Mouse (Mus musculus): ENCODE measurements around the gene Usp43. TPM values are rescaled to one million over a fixed set of nuclear protein-coding genes. Genes with fewer than 3 reads are reported as not detected.

Gene Usp43
- not detected for polyA plus RNA-seq (2014; fragmentation: Illumina TruSeq; extraction: RNeasy Lipid Tissue Mini Kit (QIAGEN cat#74804); ENCODE audit: low read depth, low replicate concordance)

DNA sequence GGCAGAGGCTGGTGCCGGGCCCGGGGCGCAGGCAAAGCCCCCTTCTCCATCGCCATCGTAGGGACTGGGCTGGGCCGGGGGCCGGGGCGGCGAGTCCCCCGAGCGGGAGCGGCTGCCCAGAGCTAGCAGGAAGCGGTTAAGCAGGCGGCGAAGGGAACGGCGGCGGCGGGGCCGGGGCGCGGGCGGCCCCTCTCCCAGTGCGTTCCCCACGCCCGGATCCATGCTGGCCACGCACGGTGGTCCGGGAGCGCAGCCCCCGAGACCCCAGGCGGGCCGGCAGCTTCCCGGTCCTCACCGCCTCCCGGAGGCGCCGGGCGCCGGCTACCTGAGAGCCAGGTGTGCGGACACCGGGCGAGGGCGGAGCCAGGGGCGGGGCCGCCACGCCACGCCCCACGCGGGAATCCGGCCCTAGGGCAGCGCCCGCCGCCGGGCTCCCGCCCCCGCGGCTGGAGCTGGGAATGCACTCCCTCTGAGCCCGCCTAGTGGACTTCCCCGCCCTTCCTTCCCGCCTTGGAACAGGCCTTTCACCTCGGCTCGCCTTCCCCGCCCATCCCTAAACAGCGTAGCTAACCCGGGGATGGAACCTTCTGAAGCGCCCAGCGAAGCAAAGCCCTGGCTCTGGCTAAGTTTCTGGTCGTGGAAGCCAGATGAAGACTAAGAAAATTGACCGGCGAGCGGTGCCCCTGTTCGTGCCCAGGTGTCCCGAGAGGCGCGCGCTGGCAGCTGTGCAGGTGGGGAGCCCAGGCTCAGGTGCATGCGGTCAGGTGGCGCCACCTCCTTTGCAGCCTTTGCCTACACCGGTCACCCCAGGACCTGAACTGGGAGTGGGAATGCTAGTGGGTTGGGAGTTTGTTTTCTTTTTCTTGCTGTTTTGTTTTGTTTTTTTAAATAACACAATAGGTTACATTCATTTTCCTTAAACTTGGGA lies at the start of gene Usp43:
Gene Usp43 (minus strand): TSS at position 327 of the 928 bp plus-strand sequence.

DNA sequence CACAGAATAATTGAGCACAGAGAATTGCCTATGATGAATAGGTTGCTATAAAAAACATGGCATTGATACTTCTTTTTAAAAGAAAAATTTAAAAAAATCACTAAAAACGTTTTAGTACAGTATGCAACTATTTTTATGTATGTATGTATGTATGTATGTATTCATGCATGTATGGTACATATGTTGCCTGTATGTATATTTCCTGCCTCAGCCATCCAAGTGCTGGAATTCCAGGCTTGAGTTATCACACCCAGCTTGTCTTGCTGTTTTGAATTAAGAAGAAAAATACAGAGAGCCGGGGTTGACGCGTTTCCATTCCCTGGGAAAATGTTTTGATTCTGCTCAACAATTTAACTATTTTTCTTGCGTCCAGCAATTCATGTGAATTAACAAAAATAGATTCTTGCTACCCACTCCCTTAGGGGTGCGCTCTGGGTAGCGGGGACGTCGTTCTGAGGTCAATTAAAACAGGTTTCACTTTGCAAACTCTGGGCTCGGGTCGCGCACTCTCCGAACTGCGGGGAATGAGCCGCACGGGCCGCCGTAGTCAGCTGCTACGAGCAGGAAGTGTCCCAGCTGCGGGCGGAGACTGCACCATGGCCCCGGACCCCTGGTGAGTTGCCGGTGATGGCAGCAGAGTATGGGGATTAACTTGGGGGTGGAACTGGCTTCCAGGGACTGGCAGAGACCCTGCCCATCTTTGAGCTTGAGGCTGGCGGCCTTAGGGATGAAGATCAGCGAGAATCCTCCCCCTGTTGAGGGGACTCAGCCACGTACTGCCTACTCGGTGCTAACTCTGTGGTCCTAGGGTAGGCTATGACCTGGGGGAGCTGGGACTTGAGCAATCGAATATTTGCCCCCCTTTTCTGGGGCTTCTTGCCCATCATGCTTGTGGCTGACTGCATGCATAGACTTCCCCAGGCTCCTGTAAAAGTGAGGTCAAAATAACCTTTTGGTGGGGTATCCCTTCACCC lies 44.2 kb upstream of the Usp43 start, which contains the start of gene Stx8:
Gene Stx8 (plus strand): TSS at position 289 of the 974 bp plus-strand sequence.

DNA sequence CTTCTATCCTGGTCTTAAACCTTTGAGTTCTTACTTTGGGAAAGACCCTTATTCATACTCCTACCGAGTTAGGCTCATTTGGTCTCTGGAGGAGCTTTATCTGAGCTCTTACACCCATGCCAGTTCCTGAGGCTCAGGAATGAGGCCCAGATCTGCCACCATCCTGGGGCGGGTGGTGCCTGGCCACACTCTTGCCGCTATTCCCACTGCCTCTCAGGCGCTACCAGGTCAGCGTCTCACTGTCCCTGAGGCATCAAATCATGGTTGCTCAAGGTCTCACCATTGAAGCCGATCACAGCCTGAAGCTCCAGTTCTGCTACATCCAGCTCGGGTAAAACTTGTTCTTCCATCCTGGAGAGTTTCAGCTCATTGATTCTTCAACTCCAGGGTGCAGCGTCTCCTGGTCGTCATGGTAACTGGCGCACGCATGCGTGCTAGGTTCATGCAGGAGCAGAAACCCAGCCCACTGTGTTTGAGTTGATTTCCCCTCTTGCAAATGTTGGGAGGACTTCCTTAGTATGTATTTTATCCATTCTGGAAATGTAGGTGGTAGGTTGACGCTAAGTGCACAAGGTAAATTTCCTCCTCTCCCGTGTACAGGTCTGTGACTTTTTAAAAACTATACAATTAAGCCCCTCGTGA lies 43.4 kb upstream of the Usp43 start, which contains the start of gene Cfap52:
Gene Cfap52 (minus strand): TSS at position 410 of the 642 bp plus-strand sequence.

Other genes with a start within 250 kb of the Usp43 start
- gene Rcvrn, start 226.8 kb downstream of the Usp43 start, polyA plus RNA-seq (2014; fragmentation: Illumina TruSeq; extraction: RNeasy Lipid Tissue Mini Kit (QIAGEN cat#74804); ENCODE audit: low read depth, low replicate concordance), result not detected
- 0.13 TPM for gene Glp2r, start 151.0 kb downstream of the Usp43 start, polyA plus RNA-seq (2014; fragmentation: Illumina TruSeq; extraction: RNeasy Lipid Tissue Mini Kit (QIAGEN cat#74804); ENCODE audit: low read depth, low replicate concordance)
- not detected for gene Gsg1l2, start 147.5 kb downstream of the Usp43 start, polyA plus RNA-seq (2014; fragmentation: Illumina TruSeq; extraction: RNeasy Lipid Tissue Mini Kit (QIAGEN cat#74804); ENCODE audit: low read depth, low replicate concordance)
- not detected for gene Dhrs7c, start 124.0 kb downstream of the Usp43 start, polyA plus RNA-seq (2014; fragmentation: Illumina TruSeq; extraction: RNeasy Lipid Tissue Mini Kit (QIAGEN cat#74804); ENCODE audit: low read depth, low replicate concordance)
- gene Cfap52, start 43.5 kb upstream of the Usp43 start, polyA plus RNA-seq (2014; fragmentation: Illumina TruSeq; extraction: RNeasy Lipid Tissue Mini Kit (QIAGEN cat#74804); ENCODE audit: low read depth, low replicate concordance), result not detected
- gene Stx8, start 44.0 kb upstream of the Usp43 start, polyA plus RNA-seq (2014; fragmentation: Illumina TruSeq; extraction: RNeasy Lipid Tissue Mini Kit (QIAGEN cat#74804); ENCODE audit: low read depth, low replicate concordance), result 16.3 TPM